Mouse (Mus musculus) heart, postnatal 14 days (tissue): ENCODE data around the gene Sparcl1. TPM values are rescaled to one million over a fixed set of nuclear protein-coding genes. Genes with fewer than 3 reads are reported as not detected.

Experiments
- DNase-seq, 2 experiments: peaks; one replicate each; pipeline ENCODE4 v3.0.0; 2021 to 2022
- intact Hi-C: fragments of 180-260 bp; cut with DNase I; formaldehyde crosslinking; loops from one replicate; pipeline ENCODE4 v1.15.1; 2025
- total RNA-seq, 2 experiments: library from RNA; stranded (reverse); gene quantifications; 2 replicates each; pipeline ENCODE4 v1.2.3; 2021

Sparcl1 gene
- total RNA-seq, 2 experiments from 2014 or later, result 335 to 337 TPM

GRCm38 (mm10) chr5:104073602-104074001 lies 39.9 kb downstream of the Sparcl1 start:
- intact Hi-C loops, result loop anchor here (2.0 to 5.0 kb wide), 3 partner anchors 27 to 259 kb away; partner anchors contain the start of gene Nudt9
- no peak for DNase-seq

- intact Hi-C loops, result loop anchor here (5.0 kb wide), 1 partner anchor 260 kb away; no protein-coding TSS in a partner anchor
- DNase-seq, result peak in 1 of 2 experiments; percentile 12
These were observed 41.2 kb downstream of the Sparcl1 start for GRCm38 (mm10) chr5:104072272-104072886.

GRCm38 (mm10) chr5:104071048-104071447 lies 42.5 kb downstream of the Sparcl1 start:
- intact Hi-C loops, result loop anchor here (5.0 kb wide), 1 partner anchor 261 kb away; no protein-coding TSS in a partner anchor
- no peak for DNase-seq

DNA sequence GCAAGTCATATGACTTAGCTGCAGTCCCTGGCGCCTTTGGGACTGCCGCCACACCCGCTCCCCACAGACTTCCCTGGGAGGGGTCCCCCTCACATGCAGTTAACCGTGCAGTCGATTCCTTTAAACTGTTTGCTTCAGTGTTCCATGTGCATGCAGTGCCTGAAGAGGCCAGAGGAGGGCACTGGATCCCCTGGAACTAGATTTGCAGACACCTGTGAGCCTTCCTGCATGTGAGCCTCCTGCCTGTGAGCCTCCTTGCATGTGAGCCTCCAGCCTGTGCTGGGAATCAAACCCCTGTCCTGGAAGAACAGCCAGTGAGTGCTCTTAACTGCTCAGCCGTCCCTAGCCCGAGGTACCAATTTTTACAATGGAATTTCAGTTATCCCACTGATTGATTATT lies 44.8 kb downstream of the Sparcl1 start:
- peak in 1 of 2 experiments; percentile 33 for DNase-seq
- intact Hi-C loops, result no loop called here

GRCm38 (mm10) chr5:104062773-104063551 lies 50.6 kb downstream of the Sparcl1 start:
- intact Hi-C loops, result no loop called here
- no peak for DNase-seq

- no peak for DNase-seq
- intact Hi-C loops, result no loop called here
These were observed 51.4 kb downstream of the Sparcl1 start for GRCm38 (mm10) chr5:104061936-104062772.

GRCm38 (mm10) chr5:104060429-104060828 lies 53.1 kb downstream of the Sparcl1 start:
- DNase-seq, result no peak
- intact Hi-C loops, result no loop called here

- intact Hi-C loops, result no loop called here
- no peak for DNase-seq
These were observed 53.9 kb downstream of the Sparcl1 start for GRCm38 (mm10) chr5:104059628-104060027.

DNA sequence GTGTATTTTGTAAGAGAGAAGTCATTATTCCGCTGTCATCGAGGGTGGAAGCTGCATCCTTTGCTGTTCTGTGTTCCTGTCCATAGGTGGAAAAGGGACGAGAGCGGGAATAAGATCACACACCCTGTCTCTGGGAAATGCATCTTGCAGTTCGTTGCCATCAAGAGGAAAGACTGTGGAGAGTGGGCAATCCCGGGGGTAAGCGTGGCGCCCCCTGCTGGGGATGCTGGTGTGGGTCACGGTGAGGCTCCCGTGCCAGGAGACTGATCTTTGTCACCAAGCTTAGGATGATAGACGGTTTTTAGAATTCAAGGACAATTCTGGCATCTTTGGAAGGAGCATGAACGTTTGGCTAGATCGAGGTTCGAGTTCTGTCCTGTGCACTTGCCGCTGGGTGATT lies 55.5 kb downstream of the Sparcl1 start:
- DNase-seq, result peak; percentile 58 to 73
- intact Hi-C loops, result no loop called here

GRCm38 (mm10) chr5:104056295-104056694 lies 57.2 kb downstream of the Sparcl1 start:
- intact Hi-C loops, result no loop called here
- no peak for DNase-seq

GRCm38 (mm10) chr5:104055816-104056215 lies 57.7 kb downstream of the Sparcl1 start:
- intact Hi-C loops, result no loop called here
- DNase-seq, result no peak

- DNase-seq, result no peak
- intact Hi-C loops, result no loop called here
These were observed 58.6 kb downstream of the Sparcl1 start for GRCm38 (mm10) chr5:104054938-104055337.

DNA sequence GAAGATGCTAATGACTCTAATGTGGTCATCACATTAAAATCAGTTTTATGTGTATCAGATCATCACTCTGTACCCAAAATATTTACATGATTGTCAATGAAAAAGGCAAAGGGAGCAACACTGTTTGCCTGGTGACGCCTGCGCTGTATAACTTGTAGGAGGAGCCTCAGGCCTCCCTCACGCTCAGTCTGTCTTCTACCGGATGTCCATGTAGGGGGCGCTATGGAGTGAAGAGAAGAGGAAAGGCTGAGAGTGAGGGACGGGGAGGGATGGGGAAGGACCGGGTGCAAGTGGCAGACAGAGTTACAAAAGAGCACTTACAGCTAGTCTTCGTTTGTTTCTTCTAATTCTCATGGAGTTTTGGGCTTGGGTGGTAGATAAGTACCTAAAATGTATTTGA lies 60.6 kb downstream of the Sparcl1 start:
- DNase-seq, result peak in 1 of 2 experiments; percentile 15
- intact Hi-C loops, result no loop called here

- intact Hi-C loops, result no loop called here
- no peak for DNase-seq
These were observed 65.4 kb downstream of the Sparcl1 start for GRCm38 (mm10) chr5:104048139-104048538.

DNA sequence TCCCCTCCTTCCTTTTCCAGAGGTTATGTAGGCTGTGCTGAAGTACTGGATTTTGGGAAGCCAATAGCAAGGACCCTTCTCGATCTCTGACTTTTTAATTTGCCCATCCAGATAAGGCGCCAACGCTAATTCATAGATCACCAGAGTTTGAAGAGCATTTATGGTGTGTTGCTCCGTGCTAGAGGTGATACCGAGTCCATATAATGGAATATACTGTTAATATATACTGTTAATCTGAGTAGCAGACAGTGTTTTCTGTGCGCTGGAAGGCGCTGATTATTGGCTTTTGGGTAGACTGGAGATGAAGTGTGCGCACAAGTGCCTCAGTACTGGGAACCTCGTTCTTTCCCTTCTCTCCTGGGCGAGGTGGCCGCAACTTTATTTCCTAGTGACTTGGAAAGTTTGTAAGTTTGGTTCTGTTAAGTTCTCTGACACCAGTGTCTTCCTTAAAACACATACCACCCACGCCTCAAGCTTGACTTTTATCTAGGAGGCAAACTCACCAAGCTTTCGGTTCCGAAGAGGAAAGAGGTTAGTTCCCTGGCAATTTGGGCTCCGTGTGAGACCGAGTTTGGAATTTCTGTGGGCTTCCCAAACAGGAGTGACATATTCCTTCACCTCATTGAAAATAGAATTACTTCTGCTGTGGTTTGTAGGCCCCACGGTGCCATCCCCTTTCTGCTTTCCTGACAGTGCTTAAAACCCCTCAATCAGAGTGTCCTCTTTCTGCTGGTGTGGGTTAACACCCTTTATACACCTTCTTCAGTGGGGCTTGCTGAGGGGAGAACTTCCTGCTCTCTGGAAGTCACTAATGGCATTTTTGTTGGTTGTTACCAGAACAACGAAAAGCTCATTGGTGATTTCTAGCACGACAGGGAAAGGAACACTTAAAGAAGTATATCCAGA lies 66.1 kb downstream of the Sparcl1 start:
- intact Hi-C loops, result loop anchor here (2.0 kb wide), 1 partner anchor 27 kb away; no protein-coding TSS in a partner anchor
- peak in 1 of 2 experiments; percentile 25 for DNase-seq

GRCm38 (mm10) chr5:104046256-104047199 lies 67.0 kb downstream of the Sparcl1 start, which contains the start of gene Nudt9:
Gene Nudt9 (plus strand): TSS chr5:104046306.
- intact Hi-C loops, result loop anchor here (2.0 kb wide), 1 partner anchor 28 kb away; no protein-coding TSS in a partner anchor

DNA sequence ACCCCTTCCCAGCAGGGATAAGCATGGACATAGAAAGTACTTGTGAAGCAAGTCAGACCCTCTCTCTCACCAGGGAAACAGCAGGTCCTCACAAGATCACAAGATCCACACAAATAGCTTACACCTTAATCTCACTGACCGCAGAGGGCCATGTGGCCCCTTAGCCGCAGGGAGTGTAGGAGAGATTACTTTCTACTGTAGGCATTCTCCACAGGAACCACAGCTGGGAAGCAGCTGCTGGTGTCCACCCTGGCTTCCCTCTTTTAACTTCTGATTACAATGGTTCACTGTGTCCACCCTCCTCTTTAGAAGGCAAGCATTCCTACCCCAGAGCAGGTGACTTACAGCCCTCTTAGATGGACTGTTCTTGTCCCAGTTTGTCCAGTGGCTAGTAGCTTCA lies 69.8 kb downstream of the Sparcl1 start:
- no peak for DNase-seq
- intact Hi-C loops, result loop anchor here (2.0 kb wide), 1 partner anchor 23 kb away; the partner anchor contains the start of gene Hsd17b11

More at GRCm38 (mm10) chr5:104046256-104047199, 67.0 kb downstream of the Sparcl1 start, which contains the start of gene Nudt9:
- DNase-seq, result peak; percentile 97 to 98

DNA sequence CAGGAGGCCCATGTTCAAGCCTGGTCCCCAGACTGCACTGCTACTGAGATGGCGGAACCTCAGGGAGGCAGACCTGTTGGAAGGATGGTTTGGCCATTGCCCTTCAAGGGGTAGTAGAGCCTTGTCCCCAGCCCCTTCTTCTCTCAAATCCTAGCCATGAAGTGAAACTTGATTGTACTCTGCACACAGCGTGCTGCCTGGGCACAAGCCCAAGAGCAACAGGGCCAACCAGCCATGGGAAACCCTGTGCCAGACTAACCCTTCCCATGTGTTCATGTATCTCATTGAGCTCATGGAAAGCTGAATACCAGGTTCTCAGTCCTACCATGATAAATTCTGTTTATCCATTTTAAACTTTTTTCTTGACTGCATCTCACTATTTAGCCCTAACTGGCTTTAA lies 70.6 kb downstream of the Sparcl1 start:
- intact Hi-C loops, result loop anchor here (2.0 kb wide), 1 partner anchor 22 kb away; the partner anchor contains the start of gene Hsd17b11
- no peak for DNase-seq
